Mouse (Mus musculus) thymus, postnatal 10 days (tissue): ENCODE measurements around the gene Cox20.
"Not testable (repeated sequence)": the region's sequence is repeated elsewhere in the genome, so short reads cannot be mapped to it uniquely, and the experiment has no call there.

Source experiments
- DNase-seq, 2 experiments: peaks; one replicate each; pipeline ENCODE4 v3.0.0; 2021; ENCODE audit warnings: low spot score in 2 of 2

Cox20 gene

DNA sequence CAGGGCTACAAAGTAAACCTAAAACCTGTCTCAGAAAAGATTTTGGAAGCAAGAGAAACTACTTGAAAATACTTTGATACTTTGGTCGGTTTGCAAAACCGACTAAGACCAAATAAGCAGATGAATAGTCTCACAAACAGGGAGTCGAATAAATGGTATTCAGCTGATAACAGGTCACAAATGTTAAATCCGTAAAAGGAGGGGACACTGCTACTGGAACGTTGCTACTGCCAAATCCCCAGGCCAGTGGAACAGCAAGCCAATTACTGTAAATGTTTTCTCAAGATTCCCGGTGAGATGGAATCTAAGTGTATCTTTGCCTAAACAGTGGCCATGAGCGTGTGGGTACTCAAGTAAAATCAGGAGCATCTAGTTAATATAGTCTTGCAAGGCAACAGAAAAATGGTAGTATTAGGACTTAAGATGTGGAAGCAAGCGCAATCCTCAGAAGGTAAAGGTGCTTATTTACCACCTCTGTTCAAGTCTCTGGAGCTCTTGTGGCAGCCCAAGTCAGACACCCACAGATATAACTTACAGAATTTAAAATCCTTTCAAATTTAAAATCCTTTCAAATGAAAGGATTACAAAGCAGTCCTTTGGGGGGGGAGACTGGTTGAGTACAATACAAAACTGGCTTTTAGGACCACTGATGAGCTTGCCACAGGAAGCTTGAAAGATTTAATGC is 1.2 kb downstream of the Cox20 start:
- no peak for DNase-seq

DNA sequence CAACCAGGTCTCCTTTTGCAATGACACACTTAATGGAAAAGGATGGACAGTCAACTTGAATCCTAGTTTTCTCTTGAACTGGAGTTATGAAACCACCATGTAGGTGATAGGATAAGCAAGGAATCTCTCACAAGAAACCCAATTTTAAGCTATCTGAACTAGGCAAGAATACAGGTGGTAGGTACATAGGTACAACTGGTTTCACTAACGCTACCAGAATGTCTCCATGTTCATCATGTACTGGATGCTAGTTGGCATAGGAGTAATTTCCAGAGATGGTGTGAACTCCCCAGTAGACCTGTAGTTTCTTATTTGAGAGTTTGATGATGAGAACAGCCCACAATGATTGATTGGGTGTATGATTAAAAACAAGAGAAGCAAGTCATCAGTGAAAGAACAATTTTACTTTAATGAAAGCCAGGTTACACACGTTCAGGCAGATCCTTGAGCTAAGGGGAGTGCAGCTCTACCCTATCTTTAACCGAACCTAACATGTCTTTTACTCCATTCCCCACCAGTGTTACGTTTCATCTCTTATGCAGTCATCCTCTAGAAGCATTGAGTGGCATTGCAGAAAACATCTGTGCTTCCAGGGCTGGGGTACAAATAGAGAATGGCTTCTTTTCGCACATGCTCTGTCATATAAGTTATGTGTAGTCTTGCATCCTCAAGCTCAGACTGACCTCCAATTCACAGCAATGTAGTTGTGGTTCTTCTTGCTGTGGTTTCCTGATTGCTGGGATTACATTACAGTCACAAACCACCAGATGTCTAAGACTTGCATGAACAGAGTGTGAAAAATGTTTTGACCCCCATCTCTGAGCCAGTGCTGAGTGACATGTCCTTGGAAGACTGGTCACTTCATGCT is 2.0 kb downstream of the Cox20 start:
- DNase-seq: no peak

DNA sequence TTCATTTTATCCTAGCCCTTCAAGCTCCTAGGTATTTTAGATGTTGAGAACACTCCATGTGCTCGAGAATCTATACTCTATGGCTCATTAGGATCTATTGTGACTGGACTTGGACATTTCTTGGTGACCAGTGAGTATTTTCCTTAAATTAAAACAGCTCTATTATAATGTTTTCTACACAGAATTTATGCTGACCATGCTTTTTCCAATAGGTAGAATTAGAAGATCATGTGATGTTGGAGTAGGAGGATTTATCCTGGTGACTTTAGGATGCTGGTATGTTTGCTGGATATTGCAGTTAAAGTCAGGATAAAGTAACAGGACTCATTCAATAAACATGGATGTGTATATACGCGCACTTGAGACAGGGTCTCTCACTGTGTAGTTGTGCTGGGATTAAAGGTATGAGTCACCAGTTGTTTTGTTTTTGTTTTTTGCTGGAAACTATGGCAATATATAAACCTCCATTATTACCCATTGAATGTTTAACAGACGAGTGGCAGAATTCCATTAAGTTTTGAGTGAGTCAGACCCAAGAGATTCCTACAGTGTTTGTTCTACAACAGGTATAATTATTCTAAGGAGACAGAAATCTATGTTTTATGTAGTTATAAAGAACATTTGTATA is 2.9 kb downstream of the Cox20 start:
- DNase-seq: no peak

DNA sequence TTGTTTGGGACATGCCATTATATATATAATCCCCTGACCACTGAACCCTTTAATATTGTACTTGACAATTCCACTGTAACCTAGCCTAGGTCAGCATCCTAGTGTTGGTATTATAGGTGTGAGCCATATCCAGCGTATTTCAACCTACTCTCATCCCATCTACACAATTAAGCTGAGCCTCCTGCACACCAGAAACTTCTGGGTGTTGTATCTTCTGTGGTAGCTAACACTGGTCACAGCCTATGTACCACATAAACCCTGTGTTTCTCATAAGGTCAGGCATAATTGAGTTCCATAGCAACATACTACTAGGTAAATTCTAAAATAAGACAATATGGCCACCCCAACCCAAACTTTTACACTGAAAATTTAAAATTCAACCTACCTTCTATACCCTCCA is 4.3 kb downstream of the Cox20 start:
- DNase-seq: no peak

DNA sequence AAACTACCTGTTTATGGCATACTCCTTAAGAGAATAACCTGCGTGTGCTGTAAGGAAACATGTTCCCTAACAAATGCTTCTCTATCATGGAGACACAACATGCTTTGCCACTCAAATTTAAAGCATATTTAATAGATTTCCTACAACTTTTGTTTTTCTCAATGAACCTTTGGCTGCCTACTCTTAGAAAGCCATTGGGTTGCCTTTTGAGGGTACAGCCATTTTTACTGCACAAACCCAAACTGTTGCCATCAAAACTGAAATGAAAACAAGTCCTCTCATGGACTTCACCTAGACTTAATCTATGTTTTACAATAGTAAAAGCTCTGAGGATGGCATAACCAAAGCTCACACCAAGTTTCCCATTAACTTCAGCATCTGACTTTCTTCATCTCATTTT is 5.6 kb downstream of the Cox20 start:
- DNase-seq: no peak

DNA sequence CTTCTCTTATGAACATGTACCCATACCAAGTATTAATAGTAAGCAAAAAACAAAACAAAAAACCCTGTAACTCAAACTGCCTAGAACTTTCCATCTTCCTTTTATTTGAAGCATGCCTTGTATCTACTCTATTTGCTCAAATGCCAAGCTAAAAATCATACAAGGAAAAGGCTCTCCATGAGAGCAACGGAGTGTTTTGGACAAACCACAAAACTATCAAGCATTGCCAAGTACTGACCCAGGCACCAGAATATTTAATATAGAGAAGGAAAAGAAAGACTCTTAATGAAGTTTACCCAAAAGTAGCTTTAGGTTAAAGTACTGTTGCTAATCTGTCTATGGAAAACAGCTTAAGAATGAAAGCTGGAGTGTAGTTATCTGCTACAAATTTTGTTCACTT is 7.4 kb downstream of the Cox20 start:
- DNase-seq: no peak

DNA sequence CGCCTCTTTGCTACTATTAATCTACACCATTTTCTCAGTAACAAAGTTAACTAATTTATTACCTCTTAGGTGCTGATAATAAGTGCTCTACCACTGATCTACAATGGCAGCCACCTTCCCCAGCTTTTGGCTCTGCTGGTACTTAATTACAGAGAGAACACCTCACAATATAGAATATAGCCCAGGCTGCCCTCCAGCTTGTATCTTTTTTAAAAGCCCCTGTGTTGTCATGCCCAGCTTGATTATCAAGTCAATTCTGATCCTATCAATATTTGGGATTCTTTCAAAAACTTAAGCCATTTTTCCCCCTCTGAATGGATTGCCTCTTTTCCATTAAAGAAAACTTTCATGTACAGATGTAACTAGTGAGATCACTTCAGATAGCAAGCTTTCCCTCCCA is 8.0 kb downstream of the Cox20 start:
- no peak for DNase-seq

DNA sequence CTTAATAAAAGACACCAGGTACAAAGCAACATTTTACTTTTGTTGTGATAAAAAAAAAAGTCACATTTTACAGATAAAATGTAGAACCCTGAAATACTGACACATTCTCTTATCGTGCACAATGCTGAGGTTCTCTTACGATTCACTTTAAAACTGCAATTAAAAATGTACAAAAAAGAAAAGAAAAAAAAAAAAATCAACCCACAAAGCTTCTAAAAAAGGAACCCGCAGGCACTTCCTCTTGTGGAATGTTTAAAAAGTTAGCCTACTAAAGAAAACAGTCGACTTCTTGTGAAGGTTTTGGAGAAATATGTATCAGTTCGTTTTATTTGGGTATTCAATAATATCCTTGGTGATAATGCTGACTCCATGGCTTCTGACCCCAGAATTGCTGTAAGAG is 10.1 kb downstream of the Cox20 start:
- no peak for DNase-seq

DNA sequence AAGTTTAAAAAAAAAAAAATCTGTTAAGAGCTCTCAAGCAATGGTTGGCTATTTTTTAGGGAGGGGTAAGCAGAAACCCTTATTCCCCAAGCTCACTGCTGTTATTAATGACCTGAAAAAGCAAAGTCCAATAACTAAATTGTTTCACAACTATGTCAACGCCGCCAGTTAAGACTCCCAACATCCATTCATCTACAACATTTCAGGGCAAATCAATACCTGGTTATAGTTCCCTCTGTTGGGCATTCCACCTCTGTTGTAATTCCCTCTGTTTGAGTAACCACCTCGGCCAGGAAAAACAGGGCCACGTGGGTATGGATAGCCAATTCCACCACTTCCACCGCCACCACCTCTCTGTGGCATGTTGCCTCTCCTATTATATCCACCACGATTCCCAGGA is 11.0 kb downstream of the Cox20 start:
- DNase-seq: no peak

DNA sequence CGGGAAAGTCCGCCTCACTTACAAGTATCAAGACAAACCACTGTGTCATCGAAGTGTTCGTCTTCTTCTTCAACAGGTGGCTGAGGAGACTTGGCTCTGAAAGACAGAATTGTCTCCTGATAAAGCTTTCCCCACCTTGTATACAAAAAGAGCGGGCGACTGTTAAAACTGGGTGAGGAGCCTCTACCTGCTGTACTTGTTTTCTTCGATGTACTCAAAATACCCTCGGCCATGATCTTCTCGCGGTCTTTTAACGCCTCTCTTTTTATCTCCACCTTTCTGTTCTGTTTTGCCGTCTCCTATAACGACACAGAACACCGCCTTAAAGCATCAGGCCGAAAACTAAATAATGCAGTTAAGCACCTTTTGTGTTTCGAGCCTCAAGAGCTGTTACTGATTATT is 16.9 kb downstream of the Cox20 start:
- peak; percentile 7 to 12 for DNase-seq

DNA sequence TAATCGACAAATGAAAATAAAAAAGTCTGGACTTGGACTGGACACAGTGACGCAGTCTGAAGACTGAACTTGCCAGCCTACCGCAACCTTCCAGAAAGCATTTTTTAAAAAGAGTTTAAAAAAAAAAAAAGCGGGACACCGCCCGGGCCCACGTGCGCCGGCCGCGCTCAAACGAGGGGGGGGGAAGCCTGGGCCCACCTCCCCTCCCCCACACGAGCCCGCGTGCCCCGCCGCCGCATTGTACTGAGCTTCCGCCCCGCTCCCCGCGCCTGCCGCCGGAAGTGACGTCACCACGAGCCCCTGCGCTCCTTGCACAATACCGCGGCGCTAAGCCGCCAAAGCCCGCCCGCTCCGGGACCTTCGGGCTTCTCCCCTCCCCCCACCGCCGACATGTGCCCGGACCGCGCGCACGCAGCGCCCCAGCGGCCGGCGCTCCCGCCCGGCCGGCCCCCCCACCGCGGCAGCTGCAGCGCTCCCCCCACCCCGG is 17.4 kb downstream of the Cox20 start:
- DNase-seq: peak; percentile 95 to 98

DNA sequence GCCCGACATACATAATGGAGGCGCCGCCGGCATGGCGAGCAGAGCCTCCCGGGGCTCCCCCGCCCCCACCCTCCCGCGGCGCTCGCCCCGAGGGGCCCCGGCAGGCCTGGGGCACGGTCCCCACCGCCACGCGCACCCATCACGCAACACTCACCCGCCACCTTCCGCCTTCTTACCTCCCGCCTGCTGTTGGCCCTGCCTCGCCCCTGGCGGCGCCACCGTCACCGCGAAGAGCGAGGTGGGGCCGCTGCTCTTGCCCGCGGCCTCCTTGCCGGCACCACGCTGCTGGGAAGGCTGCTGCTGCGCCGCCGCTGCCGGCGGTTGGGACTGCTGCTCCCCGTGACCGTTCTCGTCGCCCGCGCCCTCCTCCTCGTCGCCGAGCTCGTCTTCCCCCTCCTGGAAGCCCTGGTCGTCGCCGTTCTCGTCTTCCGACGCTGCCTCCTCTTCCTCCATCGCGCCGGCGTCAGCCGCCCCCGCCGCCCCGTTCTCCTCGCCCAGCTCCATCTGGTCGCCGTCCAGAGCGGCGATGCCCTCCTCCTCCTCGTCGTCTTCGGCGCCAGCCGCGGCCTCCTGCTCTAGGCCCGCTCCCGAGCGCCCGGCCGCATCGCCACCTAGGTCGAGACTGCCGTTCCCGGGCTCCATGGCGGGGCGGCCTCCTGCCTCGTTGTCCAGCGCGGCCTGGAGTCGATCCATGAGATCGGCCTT is 18.0 kb downstream of the Cox20 start:
- peak; percentile 60 for DNase-seq

DNA sequence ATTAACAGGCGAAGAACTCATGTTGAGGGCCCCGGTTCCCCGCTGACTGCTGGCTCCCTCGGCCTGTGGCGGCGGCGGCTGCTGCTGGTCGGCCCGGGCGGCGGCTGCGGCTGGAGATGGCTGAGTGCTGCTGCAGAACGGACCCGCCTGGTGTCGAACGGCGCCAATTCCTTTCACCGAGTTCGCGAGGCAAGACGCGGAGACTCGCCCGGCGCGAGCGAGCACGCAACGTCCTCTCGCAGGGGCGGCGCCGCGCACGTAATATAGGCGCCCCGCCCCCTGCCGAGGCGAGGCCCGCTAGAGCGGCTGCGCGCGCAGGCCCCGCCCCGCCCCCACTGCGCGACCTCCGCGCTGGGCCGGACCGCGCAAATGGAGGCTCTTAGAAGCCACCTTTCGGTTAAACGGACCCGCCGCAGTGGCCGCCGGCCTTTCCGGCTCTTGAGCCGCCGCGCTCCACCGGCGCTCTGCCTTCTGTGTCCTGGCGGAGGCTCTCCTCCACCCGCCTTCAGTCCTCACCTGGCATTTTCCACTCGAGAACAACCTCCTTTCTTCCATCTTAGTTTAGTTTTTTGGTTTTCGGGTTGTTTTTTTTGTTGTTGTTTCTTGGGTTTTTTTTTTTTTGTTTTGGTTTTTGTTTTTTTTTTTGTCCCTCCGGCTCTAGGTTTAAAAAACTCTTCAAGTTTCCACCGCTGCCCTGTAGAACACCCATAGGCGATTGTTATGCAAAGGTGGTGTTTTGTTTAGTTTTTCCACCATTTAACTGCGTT is 18.8 kb downstream of the Cox20 start, which contains the start of gene Hnrnpu:
Gene Hnrnpu (minus strand): TSS at position 247 of the 767 bp plus-strand sequence.
- peak; percentile 91 to 96 for DNase-seq

DNA sequence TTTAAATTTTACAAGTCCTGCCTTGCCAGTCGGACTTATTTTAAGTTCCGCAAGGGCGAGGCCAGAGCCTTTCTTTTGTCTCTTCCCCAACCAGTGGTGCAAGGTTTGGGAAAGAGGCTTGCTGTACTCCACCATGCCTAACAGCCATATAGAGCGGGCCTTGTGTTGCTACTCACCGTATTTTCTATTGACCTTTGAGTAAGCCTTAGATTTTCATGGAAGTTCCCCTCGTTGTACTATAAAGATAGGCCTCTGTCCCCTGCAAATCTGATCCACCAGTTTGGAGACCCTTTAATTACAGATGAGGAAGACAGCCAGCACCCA is 19.4 kb downstream of the Cox20 start:
- peak; percentile 27 to 28 for DNase-seq

DNA sequence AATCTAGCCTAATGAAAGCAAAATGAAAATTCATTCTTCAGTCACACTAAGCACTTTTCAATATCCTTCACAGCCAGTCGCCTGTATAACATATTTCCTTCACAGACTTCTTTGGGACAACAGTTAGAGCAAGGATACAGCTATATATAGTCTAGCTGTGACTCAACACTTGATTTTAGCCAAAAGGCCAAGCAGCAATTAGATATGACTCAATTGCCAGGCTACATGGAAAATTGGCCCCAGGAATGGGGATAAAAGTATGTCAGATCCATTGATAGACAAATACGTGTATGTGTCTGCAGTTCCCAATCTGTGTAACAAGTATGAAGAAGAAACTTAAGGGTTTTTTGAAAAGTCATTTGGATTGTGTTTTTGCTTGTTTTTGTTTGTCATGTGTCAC is 21.3 kb downstream of the Cox20 start:
- DNase-seq: no peak

DNA sequence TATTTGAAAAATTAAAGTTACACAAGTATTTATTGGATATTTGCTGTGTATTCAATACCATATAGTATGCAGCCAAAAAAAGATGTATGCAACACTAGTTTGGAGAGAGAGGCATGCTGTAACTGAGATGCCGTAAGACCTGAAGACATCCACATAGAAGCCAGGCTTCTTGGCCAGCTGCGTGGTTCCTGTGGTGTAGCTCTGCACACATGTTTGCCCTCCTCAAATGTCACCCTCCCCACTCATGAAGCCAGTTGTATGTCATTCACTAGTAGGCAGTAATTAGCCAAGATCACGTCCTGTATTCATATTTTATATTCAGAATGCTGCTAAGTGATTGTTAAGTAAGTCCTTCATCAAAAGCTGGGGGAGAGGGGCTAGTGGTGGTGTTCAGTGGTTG is 22.5 kb downstream of the Cox20 start:
- DNase-seq: no peak

DNA sequence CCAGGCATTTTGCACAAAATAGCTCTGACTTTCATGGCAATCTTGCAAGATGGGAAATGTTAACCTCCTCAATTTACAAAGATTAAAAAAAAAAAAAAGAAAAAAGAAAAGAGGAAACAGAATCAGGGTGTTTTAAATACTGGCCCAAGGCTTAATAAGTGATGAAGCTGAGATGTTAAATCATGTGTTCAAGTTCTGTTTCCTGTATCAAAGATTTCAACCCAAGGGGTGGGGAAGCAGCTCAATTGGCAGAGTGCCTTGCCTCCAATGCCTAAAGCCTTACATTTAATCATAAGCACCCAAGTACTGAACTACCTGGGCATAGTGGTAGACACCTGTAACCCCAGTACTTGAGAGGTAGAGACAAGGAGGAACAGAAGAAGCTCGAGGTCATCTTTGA is 23.1 kb downstream of the Cox20 start:
- no peak for DNase-seq

DNA sequence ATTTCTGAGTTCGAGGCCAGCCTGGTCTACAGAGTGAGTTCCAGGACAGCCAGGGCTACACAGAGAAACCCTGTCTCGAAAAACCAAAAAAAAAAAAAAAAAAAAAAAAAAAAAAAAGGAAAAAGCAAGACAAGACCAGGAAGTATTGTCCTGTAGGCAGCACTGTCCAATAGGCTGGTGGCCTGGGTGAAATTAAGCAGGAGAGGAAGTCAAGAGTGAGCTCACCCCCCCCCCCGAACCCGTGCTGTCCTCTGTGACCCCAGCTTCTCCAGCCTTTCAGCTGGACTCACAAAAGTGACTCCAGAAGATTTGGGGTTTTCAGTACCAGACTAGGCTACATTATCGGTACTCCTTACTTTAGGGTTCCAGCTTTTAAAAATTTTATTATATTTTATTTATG is 23.7 kb downstream of the Cox20 start:
- no peak for DNase-seq

DNA sequence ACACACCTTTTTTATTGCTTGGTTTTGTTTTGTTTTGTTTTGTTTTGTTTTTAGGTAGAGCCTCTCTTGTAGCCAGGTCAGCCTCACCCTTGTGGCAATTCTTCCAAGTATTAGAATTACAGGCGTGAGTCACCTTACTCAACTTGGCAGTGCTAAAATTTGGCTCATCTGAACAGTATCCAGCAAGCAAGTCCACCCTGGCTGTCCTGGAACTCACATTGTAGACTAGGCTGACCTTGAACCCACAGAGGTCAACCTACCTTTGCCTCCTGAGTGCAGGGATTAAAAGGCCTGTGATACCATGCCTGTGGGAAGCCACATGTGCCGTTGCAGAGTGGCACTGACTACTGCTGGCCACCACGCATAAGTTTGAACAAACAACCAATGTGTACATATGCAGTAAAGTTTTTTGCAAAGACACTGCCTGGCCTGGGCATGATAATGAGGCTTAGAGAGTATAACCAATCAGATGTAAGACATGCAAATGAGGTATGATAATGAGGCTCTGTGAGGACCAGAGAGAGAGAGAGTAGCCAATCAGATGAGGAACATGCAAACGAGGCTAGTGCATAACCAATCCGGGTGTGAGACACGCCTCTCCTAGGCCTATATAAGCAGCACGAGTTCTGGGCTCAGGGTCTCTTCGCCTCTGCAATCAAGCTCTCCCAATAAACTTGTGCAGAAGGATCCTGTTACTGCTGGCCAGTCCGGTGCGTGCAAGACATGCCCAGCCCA is 25.3 kb downstream of the Cox20 start:
- not testable (repeated sequence) for DNase-seq

DNA sequence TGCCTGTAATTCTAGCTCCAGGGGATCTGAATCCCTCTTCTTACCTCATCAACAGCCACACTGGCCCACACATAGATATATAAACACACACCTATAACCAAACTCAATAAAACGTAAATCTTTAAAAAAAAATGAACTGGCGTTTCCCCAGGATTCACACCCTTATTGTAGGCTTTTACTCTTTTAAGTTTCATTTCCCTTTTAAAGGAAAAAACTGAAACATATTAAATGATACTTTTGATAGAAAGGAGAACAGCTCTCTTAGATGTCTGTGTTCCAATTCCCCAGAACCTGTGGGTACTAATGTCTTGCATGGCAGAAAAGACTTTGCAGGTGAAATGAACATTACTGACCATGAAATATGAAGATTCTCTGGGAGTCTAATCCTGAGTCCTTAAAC is 31.9 kb downstream of the Cox20 start:
- no peak for DNase-seq

DNA sequence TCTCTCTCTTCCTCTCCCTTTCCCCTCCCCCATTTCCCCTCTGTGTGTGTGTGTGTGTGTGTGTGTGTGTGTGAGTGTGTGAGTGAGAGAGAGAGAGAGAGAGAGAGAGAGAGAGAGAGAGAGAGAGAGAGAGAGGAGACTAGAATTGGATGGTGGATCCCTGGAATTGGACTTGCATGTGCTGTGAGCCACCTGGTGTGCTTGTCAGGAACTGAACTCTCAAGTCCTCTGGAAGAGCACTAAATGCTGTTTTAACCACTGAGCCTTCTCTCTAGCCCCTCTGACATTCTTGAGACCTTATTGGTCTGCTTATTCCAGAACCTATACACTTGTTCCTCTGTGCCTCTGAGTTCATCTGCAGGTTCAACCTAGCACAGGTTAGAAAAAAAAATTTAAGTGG is 32.7 kb downstream of the Cox20 start:
- no peak for DNase-seq
